Mouse (Mus musculus) liver, embryonic 16.5 days (tissue): ENCODE results near the gene Adamtsl1. TPM values are rescaled to one million over a fixed set of nuclear protein-coding genes. Genes with fewer than 3 reads are reported as not detected.

ENCODE experiments used
- ATAC-seq: fragments of 200-750 bp; cut with Nextera tagmentation; 2 replicates; pipeline ENCODE4 v1.8.0; 2017; ENCODE audit warnings: low read depth, mild to moderate bottlenecking, moderate number of reproducible peaks, moderate library complexity
- H3K27ac ChIP-seq: fragments of 300-500 bp; sonication (generic); 2 replicates; pipeline ENCODE4 v1.5.1; 2014; ENCODE audit warnings: mild to moderate bottlenecking, low read length
- H3K27me3 ChIP-seq: fragments of 300-500 bp; sonication (generic); 2 replicates; pipeline ENCODE4 v1.6.1; 2014; ENCODE audit warnings: low read depth, low read length, mixed read lengths; ENCODE audit not compliant: control insufficient read depth, insufficient read depth
- H3K36me3 ChIP-seq: fragments of 300-500 bp; sonication (generic); 2 replicates; pipeline ENCODE4 v1.6.1; 2014; ENCODE audit warnings: mild to moderate bottlenecking; ENCODE audit not compliant: control insufficient read depth, insufficient read depth
- H3K4me1 ChIP-seq: fragments of 300-500 bp; sonication (generic); 2 replicates; pipeline ENCODE4 v1.6.1; 2014; ENCODE audit warnings: low read depth, low read length, mixed read lengths; ENCODE audit not compliant: control insufficient read depth
- H3K4me2 ChIP-seq: fragments of 300-500 bp; sonication (generic); 2 replicates; pipeline ENCODE4 v1.6.1; 2014; ENCODE audit warnings: low read depth, low read length, mixed read lengths
- H3K4me3 ChIP-seq: fragments of 300-500 bp; sonication (generic); 2 replicates; pipeline ENCODE4 v1.5.1; 2014; ENCODE audit warnings: low read depth, mild to moderate bottlenecking, low read length
- H3K9ac ChIP-seq: fragments of 300-500 bp; sonication (generic); 2 replicates; pipeline ENCODE4 v1.6.1; 2014; ENCODE audit warnings: low read depth, low read length
- H3K9me3 ChIP-seq: fragments of 300-500 bp; sonication (generic); replicated peaks from 2 replicates; pipeline ENCODE4 v1.6.1; 2016; ENCODE audit warnings: low read length; ENCODE audit not compliant: control insufficient read depth
- WGBS: fragments of 180-500 bp; shearing (Covaris S2); extraction: QIAGEN DNeasy Blood & Tissue Kit; methylation state at CpG from one replicate; pipeline ENCODE4 v1.1.7; 2014; ENCODE audit not compliant: insufficient replicate concordance; 5-methylcytosine and 5-hydroxymethylcytosine counted together
- polyA plus RNA-seq: library from polyadenylated mRNA; unstranded; fragments of >200 nt; fragmentation: Nextera tagmentation; extraction: Ambion mirVana; gene quantifications from 2 replicates; pipeline ENCODE4 v1.2.1, GENCODE M21; 2015

Adamtsl1 gene
- polyA plus RNA-seq, 1 experiment from 2014 or later = 0.67 TPM

DNA sequence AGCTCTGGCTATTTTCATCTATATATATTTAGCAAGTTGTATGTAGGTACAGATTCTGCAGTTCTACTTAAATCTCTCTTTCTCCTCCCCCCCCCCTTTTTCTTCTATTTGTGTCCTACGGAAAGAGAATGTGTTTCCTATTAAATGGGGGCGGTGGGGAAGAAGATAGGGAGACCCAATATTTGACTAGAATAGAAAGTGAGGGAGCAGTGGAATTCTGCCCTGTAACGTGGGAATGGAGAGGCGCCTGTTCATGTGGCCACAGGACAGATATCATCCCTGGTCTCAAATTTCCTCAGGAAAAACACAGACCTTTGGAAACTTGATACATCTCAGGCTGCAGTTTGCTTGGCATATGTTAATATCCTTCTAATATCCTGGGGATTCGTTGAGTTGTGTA is 324.1 kb downstream of the Adamtsl1 start:
- WGBS = 44% methylated on average over 5 of the region's 5 CpGs
- Histone ChIP-seq H3K9me3 (no peaks in the 10 kb centered on the region), H3K27me3 (no peaks in the 10 kb centered on the region), H3K4me1 (no peaks in the 10 kb centered on the region), H3K9ac (no peak overlapping the region), H3K27ac (no peak overlapping the region), H3K36me3 (no peaks in the 10 kb centered on the region), H3K4me3 (no peak overlapping the region), H3K4me2 (no peak overlapping the region)
- ATAC-seq = no peak

DNA sequence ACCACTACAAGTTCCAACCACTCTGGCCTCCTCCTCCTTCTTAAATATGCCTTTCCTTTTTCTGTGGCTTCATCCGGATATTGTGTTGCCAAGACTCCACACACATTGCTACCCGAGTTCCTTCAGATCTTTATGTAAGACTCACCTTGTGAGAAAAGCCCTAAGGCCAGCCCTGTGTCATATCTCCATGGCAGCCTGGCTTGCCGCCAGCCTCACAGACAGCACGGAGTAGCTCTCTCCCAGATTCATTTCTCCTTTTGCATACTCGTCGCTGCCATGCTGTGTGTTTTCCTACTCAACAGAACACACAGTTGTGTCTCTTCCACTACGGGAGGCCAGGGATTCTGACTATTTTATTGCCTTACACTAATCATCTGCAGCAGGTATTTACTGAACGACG is 328.1 kb downstream of the Adamtsl1 start:
- 69% methylated on average over 9 of the region's 9 CpGs for WGBS
- ATAC-seq = no peak
- no peaks in the 10 kb centered on the region for H3K9me3 ChIP-seq

DNA sequence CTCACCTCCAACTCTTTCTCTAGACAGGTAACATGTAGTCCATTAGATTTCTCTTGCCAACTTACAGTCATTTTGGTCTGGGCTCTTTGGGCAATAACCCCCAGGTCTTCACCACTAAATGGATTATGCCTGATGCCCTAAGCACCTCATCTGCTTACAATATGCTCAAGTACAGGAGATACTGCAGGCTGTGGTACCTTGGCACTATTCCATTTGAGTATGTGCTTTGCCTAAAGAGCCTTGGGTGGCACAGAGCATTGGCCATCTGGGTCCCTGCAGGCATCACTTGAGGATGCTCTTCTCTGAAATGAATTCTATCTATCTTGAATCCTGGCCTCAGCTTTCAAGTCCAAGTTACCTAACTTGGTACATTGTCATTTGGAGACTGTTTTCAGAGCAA is 330.4 kb downstream of the Adamtsl1 start:
- Histone ChIP-seq H3K4me1 (no peaks in the 10 kb centered on the region), H3K27ac (no peak overlapping the region), H3K4me2 (no peak overlapping the region), H3K4me3 (no peak overlapping the region), H3K27me3 (no peaks in the 10 kb centered on the region), H3K9ac (no peak overlapping the region), H3K9me3 (no peaks in the 10 kb centered on the region), H3K36me3 (no peaks in the 10 kb centered on the region)
- ATAC-seq = no peak

More for the DNA sequence above, 328.1 kb downstream of the Adamtsl1 start:
- H3K27ac ChIP-seq = no peak overlapping the region
- no peak overlapping the region for H3K4me3 ChIP-seq
- no peak overlapping the region for H3K9ac ChIP-seq
- no peak overlapping the region for H3K4me2 ChIP-seq
- no peaks in the 10 kb centered on the region for H3K27me3 ChIP-seq
- H3K36me3 ChIP-seq = no peaks in the 10 kb centered on the region
- no peaks in the 10 kb centered on the region for H3K4me1 ChIP-seq

DNA sequence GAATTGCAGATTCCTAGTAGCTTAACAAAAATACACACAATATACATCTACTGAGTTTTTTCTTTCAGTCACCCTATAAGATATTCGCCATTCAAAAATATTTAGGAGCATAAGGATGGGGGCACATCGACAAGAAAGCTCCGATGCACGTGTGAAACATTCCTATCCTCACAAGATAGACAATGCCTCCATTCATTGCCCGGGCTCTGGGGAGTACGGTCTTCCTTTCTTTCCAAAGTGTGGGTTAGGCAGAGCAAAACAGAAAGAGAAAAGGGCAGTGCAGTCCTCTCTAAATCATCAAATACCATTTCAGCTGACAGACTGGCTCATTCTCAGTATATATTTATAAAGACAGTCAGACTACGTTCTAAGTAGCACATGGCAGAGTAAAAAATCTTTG is 332.0 kb downstream of the Adamtsl1 start:
- no peak overlapping the region for H3K9ac ChIP-seq
- no peaks in the 10 kb centered on the region for H3K27me3 ChIP-seq
- no peaks in the 10 kb centered on the region for H3K36me3 ChIP-seq
- no peak overlapping the region for H3K4me2 ChIP-seq
- H3K4me1 ChIP-seq = no peaks in the 10 kb centered on the region
- no peak overlapping the region for H3K27ac ChIP-seq
- no peak for ATAC-seq
- no peaks in the 10 kb centered on the region for H3K9me3 ChIP-seq
- no peak overlapping the region for H3K4me3 ChIP-seq
- WGBS = 68% methylated on average over 7 of the region's 7 CpGs

DNA sequence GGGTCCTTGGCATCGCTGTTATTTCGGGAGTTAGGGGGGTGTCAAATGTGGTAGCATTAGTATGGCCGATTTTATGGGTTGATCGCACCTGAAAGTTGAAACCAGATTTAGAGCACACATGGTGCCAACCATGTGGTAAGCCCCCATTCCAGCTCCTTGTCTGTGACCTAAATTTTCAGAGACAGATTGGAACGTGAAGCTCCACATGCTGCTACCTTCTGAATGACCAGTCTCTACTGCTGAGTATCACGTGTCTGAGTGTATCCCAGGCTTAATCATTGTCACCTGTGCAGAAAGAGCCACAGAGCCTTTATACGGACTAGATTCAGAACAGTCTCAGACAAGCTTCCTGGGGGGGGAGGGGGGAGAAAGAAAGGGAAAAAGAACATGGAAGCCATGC is 339.4 kb downstream of the Adamtsl1 start:
- H3K27me3 ChIP-seq = no peaks in the 10 kb centered on the region
- 62% methylated on average over 7 of the region's 7 CpGs for WGBS
- no peak overlapping the region for H3K4me3 ChIP-seq
- no peak overlapping the region for H3K4me2 ChIP-seq
- H3K9me3 ChIP-seq = no peaks in the 10 kb centered on the region
- H3K27ac ChIP-seq = no peak overlapping the region
- H3K36me3 ChIP-seq = no peaks in the 10 kb centered on the region
- no peaks in the 10 kb centered on the region for H3K4me1 ChIP-seq
- no peak for ATAC-seq
- H3K9ac ChIP-seq = no peak overlapping the region

DNA sequence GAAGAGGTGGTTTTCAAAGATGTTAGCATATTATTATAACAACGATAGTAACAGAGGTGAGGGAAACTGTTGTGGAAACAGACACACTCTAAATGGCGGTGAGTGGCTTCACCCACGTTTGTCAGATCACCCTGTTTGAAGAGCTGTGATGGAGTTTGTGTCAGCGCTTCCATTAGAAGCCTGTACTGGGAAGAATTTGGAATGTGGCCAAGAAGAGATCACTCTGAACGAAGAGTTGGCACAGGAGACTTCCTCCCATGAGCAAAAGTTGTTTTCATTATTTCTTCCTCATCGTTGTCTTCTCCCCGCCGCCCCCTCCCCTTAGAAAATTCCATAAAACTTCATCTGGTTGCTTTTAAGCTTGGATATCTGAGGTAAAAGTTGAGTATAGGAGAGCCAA is 340.5 kb downstream of the Adamtsl1 start:
- no peak overlapping the region for H3K4me2 ChIP-seq
- no peaks in the 10 kb centered on the region for H3K27me3 ChIP-seq
- WGBS = 59% methylated on average over 8 of the region's 8 CpGs
- H3K4me1 ChIP-seq = no peaks in the 10 kb centered on the region
- H3K9ac ChIP-seq = no peak overlapping the region
- no peaks in the 10 kb centered on the region for H3K36me3 ChIP-seq
- H3K27ac ChIP-seq = no peak overlapping the region
- H3K9me3 ChIP-seq = no peaks in the 10 kb centered on the region
- H3K4me3 ChIP-seq = no peak overlapping the region
- no peak for ATAC-seq

DNA sequence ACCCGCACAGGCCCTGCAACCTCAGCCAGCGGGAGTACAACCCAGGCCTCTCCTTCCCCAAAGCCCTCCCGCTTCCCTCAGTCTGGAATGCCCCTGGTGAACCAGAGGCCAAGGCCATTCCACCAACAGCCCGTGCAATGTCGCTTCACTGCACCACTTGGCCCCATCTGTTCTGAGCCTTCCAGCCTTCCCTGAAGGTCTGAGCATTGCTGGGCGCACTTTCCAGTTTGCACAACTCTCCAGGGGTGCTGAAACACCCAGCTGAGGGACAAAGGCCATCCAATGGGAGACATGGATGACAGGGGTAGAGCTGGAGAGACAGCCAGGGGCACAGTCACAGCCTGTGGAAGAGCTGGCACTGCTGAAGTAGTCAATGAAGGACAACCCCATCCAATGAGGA is 365.4 kb downstream of the Adamtsl1 start:
- no peaks in the 10 kb centered on the region for H3K27me3 ChIP-seq
- H3K36me3 ChIP-seq = no peaks in the 10 kb centered on the region
- H3K4me2 ChIP-seq = no peak overlapping the region
- H3K9me3 ChIP-seq = no peaks in the 10 kb centered on the region
- H3K4me3 ChIP-seq = no peak overlapping the region
- WGBS = 49% methylated on average over 6 of the region's 6 CpGs
- no peak for ATAC-seq
- H3K4me1 ChIP-seq = no peaks in the 10 kb centered on the region
- H3K9ac ChIP-seq = no peak overlapping the region
- H3K27ac ChIP-seq = no peak overlapping the region

DNA sequence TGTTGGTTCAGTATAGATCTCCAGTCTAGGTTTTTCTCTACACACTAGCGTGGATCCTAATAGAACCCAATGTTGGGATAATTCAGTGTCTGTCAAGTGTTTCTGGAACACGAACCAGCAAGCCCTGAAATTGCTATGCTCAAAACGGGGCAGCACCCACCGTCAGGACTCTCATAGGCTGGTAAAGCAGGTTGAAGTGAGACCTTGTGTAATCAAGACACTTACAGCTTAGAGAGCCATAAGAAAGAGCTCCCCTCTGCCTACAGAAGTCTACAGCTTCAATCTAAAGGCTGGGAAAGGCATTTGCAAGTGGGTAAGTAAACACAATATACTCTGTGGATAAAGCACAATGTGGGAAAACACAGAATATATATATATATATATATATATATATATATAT is 367.3 kb downstream of the Adamtsl1 start:
- H3K27ac ChIP-seq = no peak overlapping the region
- 70% methylated on average over 4 of the region's 4 CpGs for WGBS
- no peak for ATAC-seq
- no peaks in the 10 kb centered on the region for H3K9me3 ChIP-seq
- no peaks in the 10 kb centered on the region for H3K4me1 ChIP-seq
- no peak overlapping the region for H3K4me3 ChIP-seq
- no peak overlapping the region for H3K4me2 ChIP-seq
- no peaks in the 10 kb centered on the region for H3K36me3 ChIP-seq
- H3K9ac ChIP-seq = no peak overlapping the region
- no peaks in the 10 kb centered on the region for H3K27me3 ChIP-seq

DNA sequence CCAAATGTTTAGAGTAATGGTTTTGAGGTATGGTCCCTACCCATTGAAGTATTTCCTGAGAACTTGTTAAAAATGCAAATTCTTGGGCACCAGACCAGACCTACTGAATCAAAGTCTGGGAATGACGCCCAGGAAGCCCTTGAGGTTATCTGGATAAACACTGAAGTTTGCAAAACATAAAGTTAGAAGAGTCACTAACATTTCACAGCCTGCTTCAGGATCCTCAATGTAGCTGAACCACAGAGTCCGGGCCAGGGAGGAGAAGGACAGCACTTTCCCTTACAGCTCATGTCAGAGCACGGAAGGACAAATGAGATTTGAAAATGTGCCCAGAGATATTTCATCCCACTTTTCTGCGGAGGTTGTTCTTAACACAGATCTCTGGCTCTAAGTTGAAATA is 370.1 kb downstream of the Adamtsl1 start:
- Histone ChIP-seq H3K4me1 (no peaks in the 10 kb centered on the region), H3K9me3 (no peaks in the 10 kb centered on the region), H3K27me3 (no peaks in the 10 kb centered on the region), H3K9ac (no peak overlapping the region), H3K4me3 (no peak overlapping the region), H3K4me2 (no peak overlapping the region), H3K27ac (no peak overlapping the region), H3K36me3 (no peaks in the 10 kb centered on the region)
- no peak for ATAC-seq
- WGBS = 53% methylated on average over 4 of the region's 4 CpGs
